Mouse (Mus musculus): ENCODE results near the gene Ifit3. TPM values are rescaled to one million over a fixed set of nuclear protein-coding genes. Genes with fewer than 3 reads are reported as not detected.
"Not testable (repeated sequence)": the region's sequence is repeated elsewhere in the genome, so short reads cannot be mapped to it uniquely, and the experiment has no call there.

The Ifit3 gene
- total RNA-seq (2021) = under 1 TPM; 0.71 to 0.88 TPM
- long read RNA-seq, experiment 1, partial matches to known transcripts = 0 of 1 reads
- long read RNA-seq, experiment 1, other reads (novel, unspliced or antisense) = 0 of 1 reads
- long read RNA-seq, experiment 2, partial matches to known transcripts = 0 of 3 reads
- long read RNA-seq, experiment 2, other reads (novel, unspliced or antisense) = 0 of 3 reads

DNA sequence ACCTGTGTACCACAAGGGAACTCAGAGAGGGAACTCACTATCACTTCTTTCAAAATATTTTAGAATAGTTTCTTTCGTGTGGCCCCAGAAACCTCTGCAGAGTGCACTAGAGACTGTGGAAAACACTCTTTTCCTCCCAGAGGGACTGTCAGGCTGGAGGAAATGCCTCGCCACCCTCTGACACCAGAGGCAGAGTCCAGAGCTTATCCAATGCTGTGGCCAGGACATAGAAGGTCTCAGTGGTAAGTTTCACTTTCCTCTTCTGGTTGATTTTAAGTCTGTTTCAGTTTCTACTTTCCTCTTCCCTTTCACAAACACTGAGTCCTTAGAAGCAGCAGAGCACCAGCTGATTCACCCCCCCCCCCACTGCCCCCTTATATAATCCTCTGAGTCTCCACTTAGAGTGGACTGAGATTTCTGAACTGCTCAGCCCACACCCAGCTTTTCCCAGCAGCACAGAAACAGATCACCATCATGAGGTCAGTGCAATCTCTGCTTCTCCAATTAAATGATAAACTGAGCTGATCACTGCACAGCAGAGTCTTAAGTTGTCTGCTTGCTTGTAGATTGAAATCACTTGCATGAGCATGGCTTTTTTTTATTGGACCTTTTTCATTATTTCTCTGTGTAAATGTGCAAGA is at the start of gene Ifit3:
Gene Ifit3 (plus strand): TSS at position 406 of the 641 bp plus-strand sequence.
- DNase-seq (ENCODE audit: low spot score) = not testable (repeated sequence)

DNA sequence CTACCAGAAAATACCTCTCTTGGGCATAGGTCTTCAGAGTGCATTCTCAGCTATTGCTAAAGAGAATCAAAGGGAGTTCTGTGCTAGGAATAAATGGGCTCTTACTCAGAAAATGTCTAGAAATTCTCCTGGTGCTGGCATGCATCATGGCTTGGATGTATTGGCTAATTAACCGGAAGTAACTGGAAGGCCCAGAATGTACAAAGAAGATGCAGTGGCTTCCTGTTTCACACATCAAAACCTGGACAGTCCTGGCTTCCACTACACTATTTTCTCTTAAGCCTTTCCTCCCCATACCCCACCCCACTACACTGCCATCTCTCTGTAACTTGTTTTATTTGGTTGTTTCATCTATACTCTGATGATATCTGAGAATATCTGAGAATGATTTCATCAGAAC is 43.9 kb upstream of the Ifit3 start:
- no peak for DNase-seq (ENCODE audit: low spot score)

DNA sequence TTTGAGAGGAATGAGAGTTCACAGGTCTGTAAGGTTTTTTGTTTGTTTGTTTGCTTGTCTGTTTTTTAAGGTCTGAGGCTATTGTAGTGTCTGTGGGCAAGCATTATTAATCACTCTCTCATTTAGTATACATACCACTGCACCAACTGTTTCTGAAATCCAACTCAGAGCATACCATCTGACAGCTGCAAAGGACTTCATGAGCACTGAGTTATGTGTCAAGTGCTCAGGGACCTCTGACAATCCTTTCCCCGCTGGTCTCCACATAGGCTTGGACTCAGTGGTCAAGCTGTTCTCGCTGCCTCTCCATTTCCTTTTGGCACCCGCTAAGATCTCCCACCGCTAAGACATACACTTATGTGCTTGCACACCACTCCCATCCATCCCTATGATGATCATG is 37.1 kb upstream of the Ifit3 start:
- no peak for DNase-seq (ENCODE audit: low spot score)

DNA sequence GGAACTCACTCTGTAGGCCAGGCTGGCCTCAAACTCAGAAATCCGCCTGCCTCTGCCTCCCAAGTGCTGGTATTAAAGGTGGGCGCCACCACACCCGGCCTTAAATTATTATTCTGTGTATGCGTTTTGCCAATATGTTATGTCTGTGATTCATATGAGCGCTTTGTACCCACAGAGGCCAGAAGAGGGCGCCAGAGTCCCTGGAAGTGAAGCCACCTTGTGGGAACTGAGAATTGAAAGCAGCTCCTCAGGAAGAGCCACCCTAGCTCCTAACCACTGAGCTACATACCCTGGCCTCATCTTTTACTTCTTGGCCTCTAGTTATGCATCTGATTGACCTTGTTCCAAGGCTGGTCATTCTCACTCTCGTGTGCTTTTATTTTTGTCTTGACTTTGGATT is 35.4 kb upstream of the Ifit3 start:
- DNase-seq (ENCODE audit: low spot score) = peak; percentile 81

DNA sequence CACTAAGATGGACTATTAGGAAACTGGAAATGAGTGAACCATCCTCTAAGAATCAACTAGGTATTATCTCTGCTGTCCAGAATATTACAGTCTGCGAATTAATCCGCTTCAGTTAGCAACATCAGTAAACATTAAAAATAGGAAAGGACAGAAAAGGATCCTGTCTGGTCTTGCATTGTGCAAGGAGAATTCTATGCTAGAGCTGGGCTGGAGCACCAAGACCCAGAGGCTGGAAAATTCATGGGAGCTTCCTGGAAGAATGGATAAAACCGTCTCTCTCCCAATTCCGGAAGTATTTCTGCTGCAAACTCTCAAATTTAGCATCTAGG is 33.2 kb upstream of the Ifit3 start:
- no peak for DNase-seq (ENCODE audit: low spot score)

DNA sequence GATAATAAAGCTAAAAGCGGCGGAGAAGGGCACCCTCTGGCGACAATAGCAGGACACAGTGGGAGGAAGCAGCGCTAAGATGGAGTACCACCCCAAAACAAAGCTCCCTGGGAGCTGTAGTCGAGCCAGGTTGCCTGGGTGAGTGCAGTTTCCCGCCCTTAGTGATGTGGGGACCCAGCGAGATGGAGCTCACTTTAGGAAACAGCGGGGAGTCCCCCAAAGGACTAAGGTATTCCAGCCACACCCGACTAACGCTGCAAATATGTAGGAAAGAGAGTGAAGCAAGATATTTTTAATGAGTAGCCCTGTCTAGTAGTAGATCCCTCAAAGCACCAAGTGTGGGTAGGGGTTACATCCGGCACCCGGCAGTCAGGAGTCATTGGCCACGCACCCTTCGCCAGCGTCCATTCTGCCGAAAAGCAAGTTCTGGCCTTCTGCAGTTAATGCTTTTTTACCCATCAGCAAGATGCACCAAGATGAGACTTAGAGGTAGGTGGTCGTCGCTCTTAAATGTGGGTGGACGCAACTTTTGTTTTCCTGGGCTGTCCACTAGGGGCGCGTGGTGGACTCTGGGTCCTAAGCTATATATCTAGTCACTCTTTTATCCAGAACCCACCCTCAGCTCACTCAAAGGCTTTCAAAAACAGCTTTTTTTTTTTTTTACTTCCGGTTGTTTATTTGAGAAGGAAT is 32.7 kb upstream of the Ifit3 start, which contains the start of gene Ifit2:
Gene Ifit2 (plus strand): TSS at position 161 of the 690 bp plus-strand sequence.
- DNase-seq (ENCODE audit: low spot score) = peak; percentile 68

DNA sequence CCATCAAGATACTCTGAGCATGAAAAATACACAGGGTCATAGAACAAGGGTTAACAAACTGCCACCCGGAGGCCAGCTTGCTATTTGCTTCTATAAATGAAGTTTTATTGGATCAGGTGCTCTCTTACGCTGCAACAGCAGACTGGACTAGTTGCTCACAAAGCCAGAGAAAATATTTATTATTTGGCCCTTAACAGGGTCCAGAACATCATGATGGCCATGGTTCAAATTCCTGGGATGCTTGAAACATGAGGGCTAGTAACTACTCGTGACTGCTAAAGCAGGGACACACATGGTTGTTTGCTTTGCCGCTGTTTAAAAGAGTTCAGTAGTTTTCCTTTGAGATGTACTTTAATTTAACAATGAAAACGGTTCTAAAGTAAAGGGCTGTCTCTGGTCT is 31.4 kb upstream of the Ifit3 start:
- DNase-seq (ENCODE audit: low spot score) = peak; percentile 53

DNA sequence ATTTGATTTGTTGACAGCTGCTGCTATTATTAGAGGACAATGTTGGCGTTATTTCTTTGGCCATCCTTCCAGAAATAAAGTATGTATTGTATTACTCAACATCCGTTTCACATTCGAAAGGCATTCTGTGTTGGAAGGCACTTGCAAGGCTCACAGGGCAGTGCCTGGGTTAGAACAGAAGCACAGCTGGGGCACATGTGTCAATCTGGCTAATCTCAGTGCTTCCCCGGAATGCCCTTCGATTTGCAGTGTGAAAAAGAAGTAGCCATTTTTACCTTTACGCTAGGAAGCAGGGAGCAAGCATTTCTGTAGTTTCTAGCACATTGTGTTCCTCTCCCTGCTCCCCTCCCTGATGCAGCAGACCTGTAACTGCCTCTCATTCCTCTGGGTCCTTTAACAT is 30.3 kb upstream of the Ifit3 start:
- DNase-seq (ENCODE audit: low spot score) = no peak

DNA sequence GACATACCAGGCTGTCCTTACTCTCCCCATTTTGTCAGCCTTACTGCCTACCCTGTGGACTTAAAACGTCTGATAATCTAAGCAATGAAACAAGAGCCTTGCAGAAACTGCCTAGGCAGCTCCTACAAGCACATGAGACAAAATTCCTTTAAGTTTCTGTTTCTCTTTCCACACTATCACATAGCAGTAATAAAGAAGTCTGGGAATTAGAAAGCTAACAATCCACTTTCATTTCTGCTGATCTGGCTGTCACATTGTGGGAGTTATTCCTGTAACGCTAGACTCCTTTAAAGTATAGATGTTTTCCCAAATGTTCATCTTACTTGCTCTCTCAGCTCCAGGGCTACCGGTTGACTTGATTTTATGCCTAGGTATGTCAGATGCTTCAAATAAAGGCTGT is 29.8 kb upstream of the Ifit3 start:
- DNase-seq (ENCODE audit: low spot score) = no peak

DNA sequence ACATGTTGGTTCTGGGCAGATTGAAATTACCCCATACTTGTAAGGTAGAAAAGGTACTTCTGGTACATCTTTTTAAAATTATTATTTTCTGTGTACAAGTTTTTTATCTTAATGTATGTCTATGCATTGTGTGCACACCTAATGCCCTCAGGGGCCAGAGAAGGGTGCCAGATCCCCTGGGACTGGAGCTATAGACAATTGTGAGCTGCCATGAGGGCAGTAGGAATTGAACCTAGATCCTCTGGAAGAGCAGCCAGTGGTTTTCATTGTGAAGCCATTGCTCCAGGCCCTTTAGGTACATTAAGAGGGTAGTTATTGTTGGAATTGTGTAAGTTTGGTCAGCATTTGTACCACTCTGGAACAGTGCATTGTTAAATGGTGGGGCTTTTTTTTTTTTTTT is 29.3 kb upstream of the Ifit3 start:
- no peak for DNase-seq (ENCODE audit: low spot score)

DNA sequence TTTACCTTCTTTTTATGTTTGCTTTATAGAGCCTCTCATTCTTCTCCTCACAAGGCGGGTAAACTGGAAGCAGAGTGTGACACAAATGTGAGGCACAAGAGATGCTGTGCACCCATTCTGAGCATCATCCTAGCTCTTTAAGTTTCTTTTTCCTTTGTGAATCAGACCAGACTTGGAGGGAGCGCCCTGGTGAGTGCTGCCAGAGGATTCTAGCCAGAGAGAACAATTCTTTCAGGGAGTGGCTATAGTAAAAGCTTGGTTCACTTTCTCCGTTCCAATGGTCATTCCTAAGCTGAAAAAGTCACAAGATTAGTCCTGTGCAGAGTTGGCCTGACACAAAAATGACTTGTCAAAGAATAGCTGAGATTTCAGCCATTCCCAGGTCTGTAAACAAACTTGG is 26.7 kb upstream of the Ifit3 start:
- peak; percentile 35 for DNase-seq (ENCODE audit: low spot score)

DNA sequence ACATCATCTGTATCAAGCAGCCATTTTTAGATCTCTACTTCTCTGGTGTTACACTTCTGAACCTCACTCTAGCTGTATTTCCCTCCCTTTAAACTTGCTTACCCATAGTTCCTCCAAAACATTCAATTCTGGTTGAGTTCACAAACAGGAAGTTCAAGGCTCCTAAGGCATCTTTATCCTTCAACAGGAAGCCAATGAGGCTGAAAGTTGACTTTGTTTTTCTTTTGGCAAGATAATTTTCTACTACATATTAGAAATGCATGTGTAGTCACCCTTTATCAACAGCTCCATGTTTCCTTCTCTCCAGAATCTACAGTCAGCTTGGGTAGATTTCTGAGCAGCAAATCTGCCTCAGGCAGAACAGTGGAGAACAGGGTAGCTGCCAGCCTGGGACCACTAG is 20.8 kb upstream of the Ifit3 start:
- DNase-seq (ENCODE audit: low spot score) = no peak

DNA sequence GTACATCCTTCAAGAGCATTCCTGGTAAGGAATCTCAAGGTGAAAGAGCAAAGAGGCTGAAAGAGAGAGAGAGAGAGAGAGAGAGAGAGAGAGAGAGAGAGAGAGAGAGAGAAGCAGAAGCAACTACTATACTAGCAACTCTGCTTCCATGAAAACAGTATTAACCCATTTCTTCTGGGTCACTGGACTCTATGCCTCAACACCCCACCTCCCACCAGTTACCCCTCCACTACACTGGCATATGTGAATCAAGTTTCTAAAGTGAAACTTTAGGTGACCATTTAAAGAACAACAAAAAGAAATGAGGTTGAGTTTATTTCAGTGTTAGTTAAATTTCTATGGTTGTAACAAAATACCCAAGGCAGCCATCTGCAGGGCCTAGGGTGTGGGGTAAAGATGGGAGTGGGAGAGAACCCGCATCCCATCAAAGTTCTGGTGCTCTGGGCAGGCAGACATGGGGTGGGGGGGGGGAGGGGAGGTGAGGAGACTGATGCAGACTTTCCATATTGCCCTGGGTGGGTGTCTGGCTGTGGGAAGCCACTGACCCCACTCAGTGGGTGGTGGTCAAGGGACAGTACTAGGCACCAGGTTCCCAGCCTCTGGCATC is 17.1 kb upstream of the Ifit3 start:
- no peak for DNase-seq (ENCODE audit: low spot score)

DNA sequence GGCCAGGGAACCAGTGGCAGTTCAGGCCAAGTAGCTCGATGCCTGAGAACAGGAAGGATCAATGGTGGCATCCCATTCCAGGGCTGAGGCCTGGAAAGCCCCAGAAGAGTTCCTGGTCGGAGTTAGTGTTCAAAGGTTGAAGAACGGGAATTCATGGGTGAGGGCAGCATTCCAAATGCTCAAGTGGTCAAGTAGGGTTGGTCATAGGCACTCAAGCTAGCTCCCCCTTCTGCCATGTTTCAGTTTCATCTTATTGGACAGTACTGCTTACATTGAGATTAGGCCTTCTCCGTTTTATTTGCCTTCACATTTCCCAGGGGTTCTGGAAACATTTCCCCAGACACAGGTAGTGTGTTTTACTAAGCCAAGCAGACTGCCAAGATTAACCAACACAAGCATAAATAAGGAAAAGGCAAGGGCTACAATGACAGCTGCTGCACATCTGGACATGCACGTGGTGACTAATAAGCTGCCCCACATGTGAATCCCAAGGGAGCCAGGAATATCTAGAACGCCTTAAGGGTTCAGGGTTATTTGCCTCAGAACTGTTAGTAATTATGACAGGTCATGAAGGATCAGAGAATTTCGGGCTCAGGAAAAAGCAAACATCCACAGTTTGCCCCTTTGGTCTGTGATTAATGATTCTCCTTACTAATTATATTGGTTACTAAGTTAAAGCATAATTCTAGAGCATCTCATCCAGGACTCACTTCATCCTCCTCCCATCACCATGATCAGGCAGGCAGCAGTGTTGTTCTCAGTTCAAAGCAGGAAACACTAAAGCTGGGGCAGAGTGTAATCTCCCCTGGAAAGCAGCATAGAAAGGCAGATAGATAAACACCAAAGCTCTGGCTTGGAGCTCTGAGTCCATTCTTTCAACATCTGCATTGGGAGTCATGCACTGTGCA is 14.1 kb upstream of the Ifit3 start:
- DNase-seq (ENCODE audit: low spot score) = no peak

DNA sequence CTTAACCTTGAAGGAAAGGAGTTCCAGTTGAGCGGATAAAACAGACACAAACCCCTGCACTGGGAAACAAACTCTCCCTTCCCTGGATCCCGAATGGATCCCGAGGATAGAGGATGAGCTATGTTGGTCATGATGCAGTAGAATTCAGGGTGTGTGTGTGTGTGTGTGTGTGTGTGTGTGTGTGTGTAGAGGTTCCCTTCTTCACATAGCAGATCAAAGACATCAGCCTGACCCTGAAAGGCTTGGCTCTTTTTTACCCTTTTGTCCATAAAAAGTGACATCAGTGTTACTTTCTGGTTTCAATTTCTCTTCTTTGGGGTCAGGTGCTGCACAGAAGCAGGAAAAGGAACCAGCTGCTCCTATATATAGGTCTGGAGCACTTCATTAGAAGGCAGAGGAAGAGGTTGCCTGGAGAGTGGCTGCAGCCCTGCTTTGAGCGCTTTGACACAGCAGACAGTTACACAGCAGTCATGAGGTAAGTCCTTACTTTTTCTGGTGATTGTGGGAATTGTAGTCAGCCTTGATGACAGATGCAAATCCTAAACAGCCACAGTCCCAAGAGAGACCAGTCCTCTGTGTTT is 13.3 kb upstream of the Ifit3 start:
- DNase-seq (ENCODE audit: low spot score) = no peak

DNA sequence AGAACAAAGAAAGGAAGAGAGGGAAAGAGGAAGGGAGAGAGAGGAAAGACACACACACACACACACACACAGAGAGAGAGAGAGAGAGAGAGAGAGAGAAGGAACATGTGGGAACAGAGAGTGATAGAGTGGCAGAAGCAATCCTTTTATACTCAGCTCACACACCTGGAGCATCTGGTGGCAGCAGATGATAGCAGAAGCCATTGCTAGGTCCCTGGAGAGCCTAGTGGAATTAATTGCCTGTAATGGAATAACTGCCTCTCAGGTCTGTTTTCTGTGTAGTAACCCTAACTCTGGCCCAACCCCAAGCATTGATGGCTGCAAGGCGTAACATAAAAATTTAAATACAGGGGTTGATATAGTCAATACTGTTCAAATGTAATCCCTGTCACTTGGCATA is 12.3 kb upstream of the Ifit3 start:
- DNase-seq (ENCODE audit: low spot score) = no peak

DNA sequence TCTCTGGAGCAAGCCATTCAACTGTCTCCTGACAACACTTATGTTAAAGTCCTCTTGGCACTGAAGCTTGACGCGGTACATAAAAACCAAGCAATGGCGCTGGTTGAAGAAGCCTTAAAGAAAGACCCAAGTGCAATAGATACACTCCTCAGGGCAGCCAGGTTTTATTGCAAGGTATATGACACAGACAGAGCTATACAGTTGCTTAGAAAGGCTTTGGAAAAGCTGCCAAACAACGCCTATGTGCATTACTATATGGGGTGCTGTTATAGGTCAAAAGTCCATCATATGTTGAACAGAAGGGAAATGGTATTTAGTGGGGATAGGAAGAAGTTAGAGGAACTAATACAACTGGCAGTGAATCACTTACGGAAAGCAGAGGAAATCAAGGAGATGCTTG is 9.7 kb upstream of the Ifit3 start:
- no peak for DNase-seq (ENCODE audit: low spot score)

DNA sequence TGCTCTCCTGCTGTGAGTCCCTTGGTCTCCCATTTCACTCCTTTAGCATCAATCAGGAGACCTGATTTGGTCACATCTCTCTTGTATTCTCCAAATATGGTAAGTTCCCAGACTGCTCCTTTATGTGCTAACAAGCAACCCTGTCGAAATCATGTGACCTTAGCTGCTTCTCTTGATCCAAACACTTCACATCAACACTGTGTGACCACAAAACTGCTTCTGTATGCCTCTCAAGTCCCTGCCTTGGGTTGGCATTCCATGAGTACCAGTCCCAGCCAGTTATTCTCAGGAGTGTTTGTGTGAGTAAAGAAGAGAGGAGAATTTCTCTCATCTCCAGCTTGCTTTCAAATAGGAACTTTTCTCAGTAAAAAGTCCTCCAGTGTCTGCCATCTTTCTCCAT is 6.2 kb upstream of the Ifit3 start:
- DNase-seq (ENCODE audit: low spot score) = no peak

DNA sequence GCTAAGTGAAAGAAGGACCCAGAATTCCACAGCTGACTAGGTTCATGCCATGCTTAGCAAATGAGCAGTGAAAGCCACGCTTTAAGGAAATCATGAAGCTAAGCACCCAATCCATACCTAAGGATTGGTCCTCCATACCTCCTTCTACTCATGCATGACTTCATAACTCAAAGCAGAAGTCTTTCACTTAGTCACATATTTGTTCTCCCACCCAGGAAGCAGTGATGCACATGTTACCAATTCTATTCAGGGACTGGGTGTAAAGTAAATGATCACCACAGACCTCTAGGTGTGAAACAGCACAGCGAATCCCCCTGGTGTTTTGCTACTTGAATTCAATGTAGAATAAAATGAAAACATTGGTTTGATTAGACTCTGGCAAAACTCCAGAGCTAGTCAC is 635 bp upstream of the Ifit3 start:
- not testable (repeated sequence) for DNase-seq (ENCODE audit: low spot score)

DNA sequence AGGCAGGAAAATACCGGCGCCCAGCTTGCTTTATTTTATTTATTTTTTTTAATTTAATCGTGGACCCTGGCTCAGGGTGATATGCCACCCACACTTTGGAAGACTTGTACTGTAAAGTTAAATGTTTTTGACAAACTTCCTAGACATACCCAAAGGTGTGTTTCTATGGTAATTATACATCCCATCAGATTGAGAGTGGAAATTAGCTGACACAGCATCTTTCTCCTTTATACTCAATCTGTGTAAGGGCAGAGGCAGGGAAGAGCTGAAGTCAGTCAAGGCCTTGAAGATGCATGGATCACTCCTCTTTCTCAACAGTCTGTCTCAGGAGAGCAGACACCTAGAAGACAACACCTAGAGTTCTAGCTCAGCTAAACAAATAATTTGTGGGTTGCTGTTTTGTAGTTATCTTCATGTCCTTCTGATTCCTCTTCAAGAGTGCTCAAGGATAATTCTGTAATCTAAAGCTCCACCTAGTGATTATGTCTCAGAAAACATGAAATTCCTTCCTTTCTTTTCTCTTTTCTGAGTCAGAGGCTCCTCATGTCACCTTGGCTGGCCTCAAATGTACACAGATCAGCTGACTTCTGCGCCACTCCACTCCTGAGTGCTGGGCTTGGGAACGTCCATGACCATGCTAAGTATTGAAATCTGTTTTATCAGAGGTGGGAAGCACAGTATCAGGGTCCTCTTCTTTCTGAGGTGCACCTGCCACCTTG is 2.6 kb downstream of the Ifit3 start:
- not testable (repeated sequence) for DNase-seq (ENCODE audit: low spot score)
